Mouse (Mus musculus) heart, adult 2 months (tissue): ENCODE data around the gene Kat6b. TPM values are rescaled to one million over a fixed set of nuclear protein-coding genes. Genes with fewer than 3 reads are reported as not detected.

ENCODE experiments used
- DNase-seq, 2 experiments: peaks; one replicate each; pipeline ENCODE4 v3.0.0; 2021
- H3K27ac ChIP-seq: fragments of 200-600 bp; 2 replicates; pipeline ENCODE4 v1.8.1; 2022
- H3K27me3 ChIP-seq: fragments of 200-500 bp; 2 replicates; pipeline ENCODE4 v1.6.1; 2012; ENCODE audit warnings: mild to moderate bottlenecking, low read length, inconsistent platforms, mixed read lengths; ENCODE audit not compliant: control insufficient read depth, insufficient read depth
- H3K36me3 ChIP-seq: fragments of 200-500 bp; 2 replicates; pipeline ENCODE4 v1.6.1; 2012; ENCODE audit warnings: low read length, inconsistent platforms; ENCODE audit not compliant: control insufficient read depth, insufficient read depth
- H3K4me1 ChIP-seq: fragments of 200-500 bp; 2 replicates; pipeline ENCODE4 v1.6.1; 2011; ENCODE audit warnings: low read length; ENCODE audit not compliant: control insufficient read depth, insufficient read depth
- H3K4me3 ChIP-seq: fragments of 200-600 bp; 2 replicates; pipeline ENCODE4 v1.8.1; 2022
- H3K79me2 ChIP-seq: fragments of 200-500 bp; replicated peaks from 2 replicates; pipeline ENCODE4 v1.6.1; 2012; ENCODE audit warnings: mild to moderate bottlenecking, inconsistent platforms, low read length, moderate library complexity, mixed read lengths; ENCODE audit not compliant: control insufficient read depth, insufficient read depth
- H3K9ac ChIP-seq: fragments of 200-500 bp; 2 replicates; pipeline ENCODE4 v1.6.1; 2012; ENCODE audit warnings: low read depth, mild to moderate bottlenecking, control low read depth, inconsistent platforms, low read length, mixed read lengths
- CTCF ChIP-seq: fragments of 200-600 bp; IDR thresholded peaks from 2 replicates; pipeline ENCODE4 v1.8.1; 2022; ENCODE audit warnings: antibody characterized with exemption, mild to moderate bottlenecking, moderate library complexity
- EP300 ChIP-seq: fragments of 200-500 bp; IDR thresholded peaks from 2 replicates; pipeline ENCODE4 v1.6.1; 2011; ENCODE audit warnings: low read depth, low read length, control low read depth; ENCODE audit not compliant: insufficient read depth
- POLR2A ChIP-seq: fragments of 200-500 bp; IDR thresholded peaks from 2 replicates; pipeline ENCODE4 v1.6.1; 2011; ENCODE audit warnings: mild to moderate bottlenecking, low read depth, low read length, control low read depth; ENCODE audit not compliant: insufficient read depth
- WGBS: fragments of 180-500 bp; shearing (Covaris S2); methylation state at CpG from one replicate; pipeline ENCODE4 v1.1.7; 2018; 5-methylcytosine and 5-hydroxymethylcytosine counted together
- intact Hi-C: fragments of 180-260 bp; cut with DNase I; formaldehyde crosslinking; loops from one replicate; pipeline ENCODE4 v1.15.1; 2025
- polyA plus RNA-seq: library from polyadenylated mRNA; depleted of rRNA; stranded (reverse); fragments of >200 nt; gene quantifications from 2 replicates; pipeline ENCODE4 v1.2.3, GENCODE M21; 2012
- total RNA-seq, 2 experiments: library from RNA; stranded (reverse); gene quantifications; 2 replicates each; pipeline ENCODE4 v1.2.3; 2021

Gene Kat6b
- total and polyA plus RNA-seq, 3 experiments: 9.0 to 27.9 (median 26.6) TPM

DNA sequence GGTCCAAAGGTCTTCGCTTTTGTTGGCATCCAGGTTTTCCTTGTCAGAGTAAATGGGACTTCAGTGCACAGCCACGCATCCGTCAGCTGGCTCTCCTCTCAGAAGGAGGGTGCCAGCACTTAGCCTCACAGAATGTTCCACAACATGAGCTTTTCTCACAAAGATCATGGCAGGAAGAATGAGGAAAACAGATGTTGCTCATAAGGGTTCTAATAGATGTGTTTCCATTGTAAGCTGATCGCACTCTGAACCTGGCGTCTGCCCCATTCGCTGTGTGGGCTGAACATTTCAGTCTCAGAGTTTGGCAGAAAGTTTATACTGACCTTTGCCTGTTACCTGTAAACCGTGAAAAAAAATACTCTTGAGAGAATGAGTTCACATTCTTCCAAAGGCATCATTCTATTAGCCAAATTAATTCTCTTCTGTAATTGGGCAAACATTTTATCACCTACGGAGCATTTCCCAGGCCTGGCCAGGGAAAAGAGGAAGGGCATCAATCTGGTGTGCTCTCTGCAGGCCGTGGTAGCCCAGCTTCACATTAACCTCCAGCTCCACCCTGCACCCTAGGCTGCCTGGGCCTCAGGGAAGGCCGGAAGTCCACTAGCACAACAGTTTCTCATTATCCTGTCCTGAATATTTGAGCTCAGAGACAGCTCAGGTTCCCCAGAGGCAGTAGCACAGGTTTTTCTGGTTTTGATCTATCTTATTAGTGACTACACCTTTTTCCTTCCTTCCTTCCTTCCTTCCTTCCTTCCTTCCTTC lies 39.3 kb upstream of the Kat6b start:
- H3K4me1 ChIP-seq: no peaks in the 10 kb centered on the region
- no peak for TF ChIP-seq EP300
- TF ChIP-seq POLR2A: no peak
- TF ChIP-seq CTCF: no peak
- intact Hi-C loops: no loop called here
- DNase-seq: no peak
- no peak overlapping the region for H3K4me3 ChIP-seq
- no peaks in the 10 kb centered on the region for H3K79me2 ChIP-seq
- no peak overlapping the region for H3K9ac ChIP-seq
- 73% methylated on average over 10 of the region's 10 CpGs for WGBS
- no peaks in the 10 kb centered on the region; the same call in 1 of the 2 replicates for H3K36me3 ChIP-seq
- no peaks in the 10 kb centered on the region for H3K27me3 ChIP-seq
- no peak overlapping the region for H3K27ac ChIP-seq

- peak in 1 of 2 experiments; percentile 11 for DNase-seq
- no peaks in the 10 kb centered on the region for H3K27me3 ChIP-seq
- H3K36me3 ChIP-seq: no peaks in the 10 kb centered on the region
- intact Hi-C loops: no loop called here
- no peaks in the 10 kb centered on the region for H3K79me2 ChIP-seq
- H3K27ac ChIP-seq: no peak overlapping the region
- H3K9ac ChIP-seq: no peak overlapping the region
- 49% methylated on average over 4 of the region's 4 CpGs for WGBS
- TF ChIP-seq POLR2A: no peak
- no peaks in the 10 kb centered on the region for H3K4me1 ChIP-seq
- no peak overlapping the region for H3K4me3 ChIP-seq
Observed at GRCm38 (mm10) chr14:21452581-21452980, 28.7 kb upstream of the Kat6b start.

GRCm38 (mm10) chr14:21453896-21454295 lies 27.3 kb upstream of the Kat6b start:
- intact Hi-C loops: no loop called here
- WGBS: 48% methylated on average over 2 of the region's 2 CpGs

GRCm38 (mm10) chr14:21455654-21456350 lies 25.4 kb upstream of the Kat6b start:
- intact Hi-C loops: loop anchor here (5.0 kb wide), 1 partner anchor 156 kb away; no protein-coding TSS in a partner anchor
- no peak overlapping the region for H3K4me3 ChIP-seq
- TF ChIP-seq CTCF (no peak), POLR2A (no peak), EP300 (no peak)
- H3K9ac ChIP-seq: no peak overlapping the region
- H3K36me3 ChIP-seq: no peaks in the 10 kb centered on the region
- 90% methylated on average over 7 of the region's 7 CpGs for whole genome bisulfite sequencing
- H3K79me2 ChIP-seq: no peaks in the 10 kb centered on the region
- no peaks in the 10 kb centered on the region for H3K27me3 ChIP-seq
- no peaks in the 10 kb centered on the region for H3K4me1 ChIP-seq
- no peak for DNase-seq
- no peak overlapping the region for H3K27ac ChIP-seq

More at GRCm38 (mm10) chr14:21453896-21454295, 27.3 kb upstream of the Kat6b start:
- H3K36me3 ChIP-seq: no peaks in the 10 kb centered on the region
- no peaks in the 10 kb centered on the region for H3K27me3 ChIP-seq
- TF ChIP-seq POLR2A (no peak), EP300 (no peak), CTCF (no peak)
- no peak for DNase-seq
- H3K4me1 ChIP-seq: no peaks in the 10 kb centered on the region
- no peaks in the 10 kb centered on the region for H3K79me2 ChIP-seq
- H3K9ac ChIP-seq: no peak overlapping the region
- no peak overlapping the region for H3K4me3 ChIP-seq
- H3K27ac ChIP-seq: no peak overlapping the region

GRCm38 (mm10) chr14:21456526-21456925 lies 24.7 kb upstream of the Kat6b start:
- Histone ChIP-seq H3K4me1 (no peaks in the 10 kb centered on the region), H3K4me3 (no peak overlapping the region), H3K27me3 (no peaks in the 10 kb centered on the region), H3K36me3 (no peaks in the 10 kb centered on the region), H3K9ac (no peak overlapping the region), H3K27ac (no peak overlapping the region), H3K79me2 (no peaks in the 10 kb centered on the region)
- DNase-seq: no peak
- intact Hi-C loops: loop anchor here (5.0 kb wide), 1 partner anchor 156 kb away; no protein-coding TSS in a partner anchor
- TF ChIP-seq CTCF (no peak), POLR2A (no peak), EP300 (no peak)

GRCm38 (mm10) chr14:21457876-21458275 lies 23.4 kb upstream of the Kat6b start:
- WGBS: 78% methylated on average over 5 of the region's 5 CpGs
- DNase-seq: no peak
- no peaks in the 10 kb centered on the region for H3K36me3 ChIP-seq
- TF ChIP-seq EP300 (no peak), CTCF (no peak), POLR2A (no peak)
- no peak overlapping the region for H3K4me3 ChIP-seq
- intact Hi-C loops: loop anchor here (5.0 kb wide), 1 partner anchor 154 kb away; no protein-coding TSS in a partner anchor
- H3K27me3 ChIP-seq: no peaks in the 10 kb centered on the region
- no peaks in the 10 kb centered on the region for H3K4me1 ChIP-seq
- H3K27ac ChIP-seq: no peak overlapping the region
- H3K9ac ChIP-seq: no peak overlapping the region
- H3K79me2 ChIP-seq: no peaks in the 10 kb centered on the region
